Mouse (Mus musculus) heart, embryonic 14.5 days (tissue): ENCODE data around the gene Mtg2. TPM values are rescaled to one million over a fixed set of nuclear protein-coding genes. Genes with fewer than 3 reads are reported as not detected.

Experiments used
- ATAC-seq: fragments of 200-750 bp; cut with Nextera tagmentation; 2 replicates; pipeline ENCODE4 v1.8.0; 2017; ENCODE audit warnings: low read depth, moderate TSS enrichment; ENCODE audit not compliant: insufficient number of reproducible peaks, insufficient read depth, low FRiP score
- H3K27ac ChIP-seq, 2 experiments: fragments of 200-500 bp in 1 of 2; fragments of 300-500 bp in 1 of 2; sonication (generic) in 1 of 2; replicated peaks in 1 of 2; 2 replicates each; pipeline ENCODE4 v1.5.1; 2012 to 2014; ENCODE audit warnings: low read depth in 2 of 2, low read length in 2 of 2, control low read depth in 1 of 2, mild to moderate bottlenecking in 1 of 2, mixed read lengths in 1 of 2; ENCODE audit not compliant: control insufficient read depth in 1 of 2, insufficient read depth in 1 of 2
- H3K27me3 ChIP-seq: fragments of 300-500 bp; sonication (generic); 2 replicates; pipeline ENCODE4 v1.6.1; 2014; ENCODE audit warnings: mild to moderate bottlenecking, low read length, control low read depth; ENCODE audit not compliant: control insufficient read depth, insufficient read depth
- H3K36me3 ChIP-seq: fragments of 300-500 bp; sonication (generic); 2 replicates; pipeline ENCODE4 v1.6.1; 2014; ENCODE audit warnings: mild to moderate bottlenecking, control low read depth, low read length, mixed read lengths; ENCODE audit not compliant: control insufficient read depth, insufficient read depth
- H3K4me1 ChIP-seq, 2 experiments: fragments of 200-500 bp in 1 of 2; fragments of 300-500 bp in 1 of 2; sonication (generic) in 1 of 2; 2 replicates each; pipeline ENCODE4 v1.6.1; 2012 to 2014; ENCODE audit warnings: low read length in 2 of 2, control low read depth in 1 of 2, mixed read lengths in 1 of 2; ENCODE audit not compliant: control insufficient read depth in 2 of 2, insufficient read depth in 2 of 2
- H3K4me2 ChIP-seq: fragments of 300-500 bp; sonication (generic); 2 replicates; pipeline ENCODE4 v1.6.1; 2014; ENCODE audit warnings: mild to moderate bottlenecking, low read length
- H3K4me3 ChIP-seq, 2 experiments: fragments of 200-500 bp in 1 of 2; fragments of 300-500 bp in 1 of 2; sonication (generic) in 1 of 2; 2 replicates each; pipeline ENCODE4 v1.5.1; 2012 to 2014; ENCODE audit warnings: low read length in 2 of 2, mild to moderate bottlenecking in 2 of 2, control low read depth in 1 of 2, low read depth in 1 of 2, moderate library complexity in 1 of 2; ENCODE audit not compliant: control insufficient read depth in 1 of 2, insufficient read depth in 1 of 2
- H3K9ac ChIP-seq: fragments of 300-500 bp; sonication (generic); 2 replicates; pipeline ENCODE4 v1.6.1; 2014; ENCODE audit warnings: mild to moderate bottlenecking, low read length
- H3K9me3 ChIP-seq: fragments of 300-500 bp; sonication (generic); 2 replicates; pipeline ENCODE4 v1.6.1; 2016; ENCODE audit warnings: low read length, control low read depth; ENCODE audit not compliant: control insufficient read depth
- WGBS: fragments of 180-500 bp; shearing (Covaris S2); extraction: QIAGEN DNeasy Blood & Tissue Kit; methylation state at CpG from one replicate; pipeline ENCODE4 v1.1.7; 2014; 5-methylcytosine and 5-hydroxymethylcytosine counted together
- polyA plus RNA-seq: library from polyadenylated mRNA; unstranded; fragments of >200 nt; fragmentation: Nextera tagmentation; extraction: Ambion mirVana; gene quantifications from 2 replicates; pipeline ENCODE4 v1.2.1, GENCODE M21; 2014

Mtg2 gene
- polyA plus RNA-seq, 1 experiment from 2014 or later = 27.9 TPM

DNA sequence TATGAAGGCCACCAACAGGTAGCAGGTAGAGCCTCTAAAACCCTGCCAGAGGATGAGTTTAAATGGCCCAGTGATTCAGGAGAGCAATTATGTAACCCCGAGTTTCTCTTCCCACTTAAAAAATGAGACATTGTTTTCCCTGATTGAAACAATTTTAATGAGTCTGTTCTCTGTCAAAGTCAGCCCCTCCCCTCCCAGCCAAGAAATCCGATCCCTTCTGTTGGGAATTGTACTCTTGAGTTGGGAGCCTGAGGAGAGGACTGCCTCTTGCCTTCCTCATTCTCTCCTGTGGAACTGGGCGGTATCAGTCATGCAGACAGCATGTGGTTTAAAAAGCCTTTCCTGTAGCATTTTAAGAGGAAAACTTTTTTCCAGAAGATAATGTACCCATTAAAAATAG, 14.2 kb downstream of the Mtg2 start:
- ATAC-seq = no peak
- H3K27ac ChIP-seq = no peak overlapping the region
- H3K4me2 ChIP-seq = no peak overlapping the region
- no peak overlapping the region for H3K4me3 ChIP-seq
- H3K4me1 ChIP-seq = no peaks in the 10 kb centered on the region
- 33% methylated on average over 3 of the region's 3 CpGs for WGBS
- H3K36me3 ChIP-seq = peaks cover 44% of the 10 kb centered on the region
- no peaks in the 10 kb centered on the region for H3K9me3 ChIP-seq
- H3K27me3 ChIP-seq = no peaks in the 10 kb centered on the region
- no peak overlapping the region for H3K9ac ChIP-seq

DNA sequence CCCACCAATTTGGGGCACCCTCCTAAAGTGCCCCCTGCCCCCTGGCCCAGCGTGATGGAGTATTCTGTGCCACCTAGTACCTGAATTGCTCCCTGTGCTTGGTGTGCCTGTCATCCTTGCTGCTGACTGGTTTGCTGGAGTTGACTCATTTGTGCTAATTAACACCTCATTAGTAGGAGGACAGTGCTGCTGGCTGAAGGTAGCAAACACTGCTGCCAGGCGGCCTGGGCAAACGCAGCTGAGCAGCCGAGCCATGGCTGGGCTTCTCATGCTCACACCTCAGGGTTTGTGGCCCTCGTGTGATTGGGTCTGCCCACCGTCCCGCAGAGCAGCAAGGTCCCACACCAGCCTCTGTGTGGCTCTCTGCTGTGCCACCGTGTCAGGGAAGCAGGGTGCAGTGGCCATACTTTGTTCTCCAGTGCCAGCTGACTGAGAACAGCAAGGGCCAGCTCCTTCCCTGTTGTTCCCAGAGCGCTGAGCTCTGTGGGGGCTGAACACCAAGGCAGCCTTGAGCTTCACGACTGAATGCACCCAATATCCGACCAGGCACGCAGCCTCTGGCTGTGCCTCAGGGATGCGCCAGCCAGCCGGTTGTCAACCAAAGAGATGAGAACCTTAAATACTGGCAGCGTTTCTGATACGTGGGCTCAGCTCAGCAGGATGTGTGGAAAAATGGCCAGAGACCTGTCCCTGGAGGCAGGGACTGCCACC, 15.7 kb downstream of the Mtg2 start:
- Histone ChIP-seq H3K4me2 (no peak overlapping the region), H3K36me3 (peaks cover 40% of the 10 kb centered on the region), H3K4me1 (no peaks in the 10 kb centered on the region), H3K27ac (no peak overlapping the region), H3K9ac (no peak overlapping the region), H3K4me3 (no peak overlapping the region), H3K9me3 (no peaks in the 10 kb centered on the region), H3K27me3 (0 out of 2 replicates have a peak, but pooled peaks cover 2% of the 10 kb centered on the region)
- no peak for ATAC-seq
- 68% methylated on average over 16 of the region's 16 CpGs for whole genome bisulfite sequencing

DNA sequence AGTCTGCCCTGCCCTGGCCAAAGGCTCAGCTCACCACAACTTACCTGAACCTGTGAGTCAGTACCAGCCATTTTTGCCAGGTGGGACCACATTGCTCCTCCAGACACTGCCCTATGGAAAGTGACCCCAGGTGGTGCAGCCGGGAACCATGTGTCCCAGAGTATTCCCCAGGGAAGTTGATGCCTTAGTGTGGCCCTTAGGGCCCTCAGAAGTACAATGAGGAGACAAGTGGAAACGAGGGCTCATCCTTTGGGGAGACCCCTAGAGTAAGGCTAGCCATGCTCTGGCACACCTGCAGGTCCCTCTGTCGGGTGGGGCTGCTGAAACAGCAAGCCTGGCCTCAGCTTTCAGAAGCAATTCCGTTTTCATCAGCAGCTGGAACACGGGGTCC, 16.2 kb downstream of the Mtg2 start:
- no peak overlapping the region for H3K4me3 ChIP-seq
- no peak overlapping the region for H3K9ac ChIP-seq
- no peak overlapping the region for H3K27ac ChIP-seq
- no peak for ATAC-seq
- 0 out of 2 replicates have a peak, but pooled peaks cover 2% of the 10 kb centered on the region for H3K27me3 ChIP-seq
- H3K9me3 ChIP-seq = no peaks in the 10 kb centered on the region
- H3K4me1 ChIP-seq = no peaks in the 10 kb centered on the region
- peaks cover 36% of the 10 kb centered on the region for H3K36me3 ChIP-seq
- no peak overlapping the region for H3K4me2 ChIP-seq
- 85% methylated on average over 5 of the region's 5 CpGs for WGBS

DNA sequence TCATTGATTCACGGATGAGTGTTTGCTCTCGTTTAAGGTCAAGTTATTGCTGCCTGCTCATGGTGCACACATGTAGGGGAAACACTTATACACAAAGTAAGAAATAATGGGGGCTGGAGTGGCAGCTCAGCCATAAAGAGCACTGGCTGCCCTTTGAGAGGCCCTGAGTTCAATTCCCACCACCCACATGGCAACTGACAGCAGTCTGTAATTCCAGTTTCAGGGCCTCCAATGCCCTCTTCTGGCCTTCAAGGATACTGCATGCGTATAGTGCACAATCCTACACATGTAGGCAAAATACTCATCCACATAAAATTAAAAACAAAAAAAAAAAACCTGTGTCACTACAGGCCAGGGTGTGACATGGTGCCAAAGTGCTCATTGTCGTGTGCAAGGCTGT, 17.1 kb downstream of the Mtg2 start:
- Histone ChIP-seq H3K4me2 (no peak overlapping the region), H3K9ac (no peak overlapping the region), H3K36me3 (peaks cover 28% of the 10 kb centered on the region), H3K4me3 (no peak overlapping the region), H3K4me1 (no peaks in the 10 kb centered on the region), H3K9me3 (no peaks in the 10 kb centered on the region), H3K27ac (no peak overlapping the region), H3K27me3 (0 out of 2 replicates have a peak, but pooled peaks cover 2% of the 10 kb centered on the region)
- 93% methylated on average over 4 of the region's 4 CpGs for WGBS
- no peak for ATAC-seq

- 0 out of 2 replicates have a peak, but pooled peaks cover 2% of the 10 kb centered on the region for H3K27me3 ChIP-seq
- no peak overlapping the region for H3K4me2 ChIP-seq
- WGBS = 62% methylated on average over 11 of the region's 11 CpGs
- no peak overlapping the region for H3K27ac ChIP-seq
- no peaks in the 10 kb centered on the region for H3K4me1 ChIP-seq
- H3K9me3 ChIP-seq = no peaks in the 10 kb centered on the region
- H3K36me3 ChIP-seq = peaks cover 9% of the 10 kb centered on the region; the same call in 1 of the 2 replicates
- no peak overlapping the region for H3K4me3 ChIP-seq
- no peak for ATAC-seq
- H3K9ac ChIP-seq = no peak overlapping the region
Measured at GRCm38 (mm10) chr2:180090285-180090684, 19.9 kb downstream of the Mtg2 start.

DNA sequence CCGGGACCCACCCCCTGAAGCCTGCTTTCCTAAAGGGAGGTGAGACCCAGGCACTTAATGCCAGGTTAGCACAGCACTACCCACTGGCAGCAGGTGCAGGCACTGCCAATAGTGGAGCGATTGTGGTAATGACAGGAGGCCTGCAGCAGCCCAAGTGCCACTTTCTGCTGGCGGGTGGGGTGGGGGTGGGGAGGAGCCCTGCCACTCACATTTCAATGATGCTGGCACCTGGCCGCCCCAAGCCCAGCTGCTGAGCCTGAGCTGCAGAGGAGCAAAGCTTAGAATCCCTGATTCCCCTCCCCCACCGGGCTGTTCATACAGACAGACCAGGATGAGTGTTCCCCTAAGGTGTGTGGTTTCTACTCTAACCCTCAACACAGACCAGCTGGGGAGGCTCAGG, 25.3 kb downstream of the Mtg2 start:
- no peaks in the 10 kb centered on the region for H3K36me3 ChIP-seq
- peaks cover 0 to 5% of the 10 kb centered on the region in 2 experiments; a peak in 1 of 4 replicates for H3K4me1 ChIP-seq
- no peak overlapping the region for H3K9ac ChIP-seq
- whole genome bisulfite sequencing = 37% methylated on average over 5 of the region's 5 CpGs
- no peak for ATAC-seq
- no peaks in the 10 kb centered on the region for H3K9me3 ChIP-seq
- peaks cover 41% of the 10 kb centered on the region for H3K27me3 ChIP-seq
- H3K27ac ChIP-seq = no peak overlapping the region
- H3K4me2 ChIP-seq = no peak overlapping the region
- H3K4me3 ChIP-seq = no peak overlapping the region

GRCm38 (mm10) chr2:180097585-180097984, 27.2 kb downstream of the Mtg2 start:
- no peak overlapping the region for H3K4me2 ChIP-seq
- H3K36me3 ChIP-seq = no peaks in the 10 kb centered on the region
- H3K4me3 ChIP-seq = no peak overlapping the region
- peaks cover 59% of the 10 kb centered on the region for H3K27me3 ChIP-seq
- peaks cover 0 to 5% of the 10 kb centered on the region in 2 experiments; a peak in 1 of 4 replicates for H3K4me1 ChIP-seq
- no peaks in the 10 kb centered on the region for H3K9me3 ChIP-seq
- 37% methylated on average over 3 of the region's 3 CpGs for WGBS
- no peak overlapping the region for H3K27ac ChIP-seq
- H3K9ac ChIP-seq = no peak overlapping the region
- ATAC-seq = no peak

- Histone ChIP-seq H3K4me1 (peaks cover 0 to 7% of the 10 kb centered on the region in 2 experiments; a peak in 2 of 4 replicates), H3K4me2 (no peak overlapping the region), H3K4me3 (no peak overlapping the region), H3K27ac (no peak overlapping the region), H3K27me3 (peaks cover 65% of the 10 kb centered on the region), H3K9ac (no peak overlapping the region), H3K36me3 (no peaks in the 10 kb centered on the region), H3K9me3 (no peaks in the 10 kb centered on the region)
- WGBS = 18% methylated on average over 5 of the region's 5 CpGs
- 0 out of 2 replicates have a peak, but pooled peaks have one; percentile 13 for ATAC-seq
Measured at GRCm38 (mm10) chr2:180098167-180098566, 27.8 kb downstream of the Mtg2 start.
